Comparison of ENCODE assay signal across 22 mouse cellular contexts in the genomic region with DNA sequence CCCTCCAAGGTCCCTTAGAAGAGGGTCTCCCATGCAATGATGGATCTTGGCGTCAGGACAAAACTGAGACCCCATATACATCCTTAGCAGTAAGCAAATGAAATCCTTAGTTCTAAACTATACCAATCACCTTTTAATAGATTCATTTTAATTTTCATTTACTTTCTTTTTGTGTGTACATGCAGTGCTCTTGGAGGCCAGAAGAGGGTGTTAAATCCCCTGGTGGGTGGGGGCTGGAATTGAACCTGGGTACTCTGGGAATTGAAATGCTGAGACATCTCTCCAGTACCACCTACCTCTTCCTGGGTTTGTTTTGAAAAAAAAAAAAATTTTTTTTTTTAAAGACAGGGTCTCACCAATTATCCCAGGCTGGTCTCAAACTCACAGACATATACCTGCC. TPM values are rescaled to one million over a fixed set of nuclear protein-coding genes. Genes with fewer than 3 reads are reported as not detected.
DNase-seq lines count a peak whose midpoint lies in the region; ATAC-seq and TF ChIP-seq lines count a peak whose summit lies in the region.
"Had no signal": no experiment of that assay in that cellular context is flagged by ENCODE, and none has a peak within 500 bp of the region (broad histone marks: within the 10 kb centered on the region; RNA-seq: fewer than 3 reads in every experiment).

No protein-coding gene starts in this region.

- no peaks in the 10 kb centered on the region for H3K27me3 ChIP-seq in hindbrain, postnatal 0 days (ENCODE audit: insufficient read depth, low read length)
- H3K27me3 ChIP-seq in hindbrain, embryonic 12.5 days = no peaks in the 10 kb centered on the region
- H3K27me3 ChIP-seq in lung, postnatal 0 days (replicated peaks; ENCODE audit: insufficient read depth, low read length) = no peaks in the 10 kb centered on the region
- H3K27me3 ChIP-seq in MEL (ENCODE audit: control insufficient read depth in 1 of 2, insufficient read depth in 2 of 2, low read length in 2 of 2) = no peaks in the 10 kb centered on the region
- no peaks in the 10 kb centered on the region for H3K27me3 ChIP-seq in stomach, postnatal 0 days (ENCODE audit: control insufficient read depth, insufficient read depth, low read length)

- H3K9ac ChIP-seq in hindbrain, postnatal 0 days (replicated peaks; ENCODE audit: low read length) = no peak overlapping the region
- no peak overlapping the region for H3K9ac ChIP-seq in hindbrain, embryonic 12.5 days
- no peak overlapping the region for H3K9ac ChIP-seq in lung, postnatal 0 days (replicated peaks; ENCODE audit: low read depth)
- no peak overlapping the region for H3K9ac ChIP-seq in MEL (ENCODE audit: control insufficient read depth, low read depth, low read length, poor library complexity, severe bottlenecking)
- no peak overlapping the region for H3K9ac ChIP-seq in stomach, postnatal 0 days (ENCODE audit: low read length)
- H3K9ac ChIP-seq: liver, embryonic 13.5 days had no signal

- TF ChIP-seq EP300 in lung, postnatal 0 days (IDR thresholded peaks at IDR 0.05) = no peak
- no peak for TF ChIP-seq EP300 in MEL (IDR thresholded peaks at IDR 0.05; ENCODE audit: low read depth in 1 of 2, low read length in 2 of 2)
- no peak for TF ChIP-seq EP300 in stomach, postnatal 0 days (optimal IDR thresholded peaks at IDR 0.05)

- TF ChIP-seq RAD21 in MEL (IDR thresholded peaks at IDR 0.05; ENCODE audit: low read depth, low read length) = peak; percentile 18

- 93% methylated on average over 1 of the region's 1 CpGs for WGBS in hindbrain, postnatal 0 days
- 91% methylated on average over 1 of the region's 1 CpGs for WGBS in hindbrain, embryonic 12.5 days
- 94% methylated on average over 1 of the region's 1 CpGs for WGBS in lung, postnatal 0 days
- 92% methylated on average over 1 of the region's 1 CpGs for WGBS in stomach, postnatal 0 days

- no peak overlapping the region for H3K27ac ChIP-seq in hindbrain, postnatal 0 days
- H3K27ac ChIP-seq in hindbrain, embryonic 12.5 days = no peak overlapping the region
- H3K27ac ChIP-seq in lung, postnatal 0 days (ENCODE audit: low read length) = no peak overlapping the region
- no peak overlapping the region for H3K27ac ChIP-seq in MEL (ENCODE audit: control insufficient read depth, low read depth, low read length)
- no peak overlapping the region for H3K27ac ChIP-seq in stomach, postnatal 0 days (replicated peaks)
- H3K27ac ChIP-seq: heart, embryonic 10.5 days; liver, embryonic 13.5 days had no signal

- H3K79me2 ChIP-seq in MEL (ENCODE audit: control insufficient read depth, insufficient read depth, low read length, poor library complexity) = peaks cover 10% of the 10 kb centered on the region; the same call in 1 of the 2 replicates

- H3K4me2 ChIP-seq in hindbrain, postnatal 0 days (ENCODE audit: low read depth, low read length) = no peak overlapping the region
- no peak overlapping the region for H3K4me2 ChIP-seq in hindbrain, embryonic 12.5 days (replicated peaks)
- no peak overlapping the region for H3K4me2 ChIP-seq in lung, postnatal 0 days (replicated peaks; ENCODE audit: low read depth, low read length)
- no peak overlapping the region for H3K4me2 ChIP-seq in stomach, postnatal 0 days (replicated peaks; ENCODE audit: low read depth)
- H3K4me2 ChIP-seq: liver, embryonic 13.5 days; midbrain, embryonic 11.5 days had no signal

- TF ChIP-seq CTCF in hindbrain, postnatal 0 days (IDR thresholded peaks at IDR 0.05; ENCODE audit: low read depth) = peak; percentile 58
- peak; percentile 58 for TF ChIP-seq CTCF in lung, postnatal 0 days (IDR thresholded peaks at IDR 0.05)
- TF ChIP-seq CTCF in MEL (IDR thresholded peaks at IDR 0.05 in 2 of 3, conservative IDR thresholded peaks at IDR 0.05 in 1 of 3; ENCODE audit: control insufficient read depth in 1 of 3, insufficient read depth in 1 of 3, low read depth in 2 of 3, low read length in 3 of 3, poor library complexity in 1 of 3, severe bottlenecking in 1 of 3) = peak; percentile 31 to 50 (median 37); a peak in 5 of 6 replicates
- TF ChIP-seq CTCF in stomach, postnatal 0 days (IDR thresholded peaks at IDR 0.05; ENCODE audit: low read depth) = peak; percentile 62

- H3K4me1 ChIP-seq in hindbrain, postnatal 0 days (ENCODE audit: insufficient read depth, low read length) = peaks cover 12% of the 10 kb centered on the region
- peaks cover 44% of the 10 kb centered on the region for H3K4me1 ChIP-seq in hindbrain, embryonic 12.5 days
- H3K4me1 ChIP-seq in lung, postnatal 0 days (ENCODE audit: insufficient read depth, low read depth, low read length) = peaks cover 10% of the 10 kb centered on the region; the same call in 1 of the 2 replicates
- H3K4me1 ChIP-seq in MEL (ENCODE audit: control insufficient read depth in 1 of 2, insufficient read depth in 2 of 2, low read length in 2 of 2) = no peaks in the 10 kb centered on the region
- H3K4me1 ChIP-seq in stomach, postnatal 0 days (replicated peaks; ENCODE audit: control insufficient read depth, insufficient read depth) = no peaks in the 10 kb centered on the region

- H3K9me3 ChIP-seq in hindbrain, postnatal 0 days (ENCODE audit: low read length) = no peaks in the 10 kb centered on the region
- no peaks in the 10 kb centered on the region for H3K9me3 ChIP-seq in hindbrain, embryonic 12.5 days (replicated peaks)
- H3K9me3 ChIP-seq in lung, postnatal 0 days (ENCODE audit: low read length) = no peaks in the 10 kb centered on the region
- H3K9me3 ChIP-seq in MEL (replicated peaks; ENCODE audit: insufficient read depth, low read length) = no peaks in the 10 kb centered on the region
- H3K9me3 ChIP-seq in stomach, postnatal 0 days (ENCODE audit: control insufficient read depth, low read length) = no peaks in the 10 kb centered on the region
- H3K9me3 ChIP-seq: heart, embryonic 10.5 days; liver, embryonic 13.5 days had no signal

- no peak for TF ChIP-seq POLR2A in MEL (IDR thresholded peaks at IDR 0.05; ENCODE audit: control insufficient read depth in 1 of 2, insufficient read depth in 1 of 2, low read depth in 1 of 2, low read length in 2 of 2, poor library complexity in 1 of 2)

- peaks cover 50% of the 10 kb centered on the region for H3K36me3 ChIP-seq in hindbrain, postnatal 0 days (ENCODE audit: insufficient read depth, low read length)
- H3K36me3 ChIP-seq in hindbrain, embryonic 12.5 days = peaks cover 57% of the 10 kb centered on the region
- no peaks in the 10 kb centered on the region for H3K36me3 ChIP-seq in lung, postnatal 0 days (ENCODE audit: insufficient read depth, low read length)
- H3K36me3 ChIP-seq in MEL (ENCODE audit: control insufficient read depth in 1 of 2, insufficient read depth in 2 of 2, low read length in 2 of 2) = peaks cover 0 to 3% of the 10 kb centered on the region in 2 experiments; a peak in 1 of 4 replicates
- peaks cover 15% of the 10 kb centered on the region for H3K36me3 ChIP-seq in stomach, postnatal 0 days (ENCODE audit: control insufficient read depth, insufficient read depth, low read length)

- H3K4me3 ChIP-seq in hindbrain, postnatal 0 days (ENCODE audit: low read length) = no peak overlapping the region
- no peak overlapping the region for H3K4me3 ChIP-seq in hindbrain, embryonic 12.5 days
- no peak overlapping the region for H3K4me3 ChIP-seq in lung, postnatal 0 days (ENCODE audit: low read depth, low read length)
- no peak overlapping the region for H3K4me3 ChIP-seq in MEL (ENCODE audit: control insufficient read depth in 1 of 2, insufficient read depth in 1 of 2, low read depth in 2 of 2, low read length in 2 of 2)
- H3K4me3 ChIP-seq in stomach, postnatal 0 days (ENCODE audit: low read depth, low read length) = no peak overlapping the region
- H3K4me3 ChIP-seq: heart, embryonic 10.5 days; liver, embryonic 13.5 days had no signal

- no peak for ATAC-seq in hindbrain, postnatal 0 days
- no peak for ATAC-seq in hindbrain, embryonic 12.5 days (ENCODE audit: low FRiP score)
- no peak for ATAC-seq in lung, postnatal 0 days
- ATAC-seq in stomach, postnatal 0 days (ENCODE audit: low FRiP score, low TSS enrichment) = no peak
- ATAC-seq: forebrain, embryonic 16.5 days; hindbrain, embryonic 16.5 days had no signal

- no peak for DNase-seq in hindbrain, postnatal 0 days (ENCODE audit: low spot score)
- DNase-seq in lung, postnatal 0 days (ENCODE audit: low spot score) = no peak
- no peak for DNase-seq in lung, postnatal 25 days (ENCODE audit: low spot score)
- peak; percentile 27 for DNase-seq in MEL (ENCODE audit: low read depth, low spot score)
- no peak for DNase-seq in stomach, postnatal 0 days (ENCODE audit: low spot score)
- DNase-seq in embryo, embryonic 10 days (ENCODE audit: low spot score) = no peak
- DNase-seq: adrenal gland, postnatal 10 days; cerebellum, adult 8-10 months; embryo, embryonic 11 days; kidney, postnatal 25 days; liver, embryonic 13.5 days; lung, postnatal 36 days had no signal

TF ChIP-seq in MEL, 35 proteins besides CTCF, POLR2A, EP300 and RAD21:
- no peak for TF ChIP-seq POLR2AphosphoS2 (IDR thresholded peaks at IDR 0.05; ENCODE audit: low read length)
- TF ChIP-seq SMC3 (IDR thresholded peaks at IDR 0.05; ENCODE audit: low read depth, low read length) = peak; percentile 50

RNA-seq across cellular contexts. Expression of a gene that starts 18.8 kb away (rescaled TPM):
- total RNA-seq in hindbrain, postnatal 0 days (2014; rRNA removed) = 869 and 913 TPM in 2 replicates
- polyA plus RNA-seq in hindbrain, postnatal 0 days (2015; fragmentation: Nextera tagmentation; extraction: Ambion mirVana) = 196 and 198 TPM in 2 replicates
- polyA plus RNA-seq in hindbrain, embryonic 12.5 days (2016; fragmentation: Nextera tagmentation; extraction: Ambion mirVana) = 316 and 326 TPM in 2 replicates
- 25.6 and 29.6 TPM in 2 replicates for polyA plus RNA-seq in lung, postnatal 0 days (2015; fragmentation: Nextera tagmentation; extraction: Ambion mirVana)
- total RNA-seq in MEL (2012; rRNA removed) = 37.2 and 51.6 TPM in 2 replicates
- polyA plus RNA-seq in MEL (2012; ENCODE audit: insufficient read depth in 1 of 2, insufficient read length in 2 of 2, low read depth in 1 of 2, low replicate concordance in 2 of 2, missing spikeins in 1 of 2) = 100 to 1,000 TPM in 1 of 2 experiments, 10 to 100 TPM in 1; 80.9 to 324 TPM
- 22.2 and 22.8 TPM in 2 replicates for polyA plus RNA-seq in stomach, postnatal 0 days (2015; fragmentation: Nextera tagmentation; extraction: Ambion mirVana)

RNA-seq across cellular contexts. Expression of a gene that starts 54.8 kb away (rescaled TPM):
- total RNA-seq in hindbrain, postnatal 0 days (2014; rRNA removed) = not detected in 2 replicates
- not detected in 2 replicates for polyA plus RNA-seq in hindbrain, postnatal 0 days (2015; fragmentation: Nextera tagmentation; extraction: Ambion mirVana)
- polyA plus RNA-seq in hindbrain, embryonic 12.5 days (2016; fragmentation: Nextera tagmentation; extraction: Ambion mirVana) = not detected in 2 replicates
- not detected in 2 replicates for polyA plus RNA-seq in lung, postnatal 0 days (2015; fragmentation: Nextera tagmentation; extraction: Ambion mirVana)
- total RNA-seq in MEL (2012; rRNA removed) = not detected in 2 replicates
- not detected for polyA plus RNA-seq in MEL (2012; ENCODE audit: insufficient read depth in 1 of 2, insufficient read length in 2 of 2, low read depth in 1 of 2, low replicate concordance in 2 of 2, missing spikeins in 1 of 2)
- polyA plus RNA-seq in stomach, postnatal 0 days (2015; fragmentation: Nextera tagmentation; extraction: Ambion mirVana) = not detected in 2 replicates
- total RNA-seq: adrenal gland, postnatal 10 days; gastrocnemius, adult 8-10 months; heart, postnatal 25 days; layer of hippocampus, postnatal 14 days; left cerebral cortex, postnatal 36 days had no signal
- polyA plus RNA-seq: forebrain, embryonic 16.5 days; heart, embryonic 10.5 days; hindbrain, embryonic 16.5 days; liver, embryonic 13.5 days; midbrain, embryonic 11.5 days; neural tube, embryonic 11.5 days had no signal
